Mouse (Mus musculus) ES-Bruce4 (cell line): Measurements from ENCODE around the gene Zranb3.

Source experiments
- CTCF ChIP-seq: IDR thresholded peaks from one replicate; pipeline ENCODE4 v1.8.1; 2011; ENCODE audit warnings: low read depth, low read length
- EP300 ChIP-seq: IDR thresholded peaks from 2 replicates; pipeline ENCODE4 v1.6.1; 2011; ENCODE audit warnings: low read depth, low read length; ENCODE audit not compliant: insufficient read depth
- POLR2A ChIP-seq: IDR thresholded peaks from one replicate; pipeline ENCODE4 v1.8.1; 2011; ENCODE audit warnings: low read length; ENCODE audit not compliant: insufficient read depth

- TF ChIP-seq POLR2A (no peak), EP300 (no peak), CTCF (no peak)
Measured at GRCm38 (mm10) chr1:128078646-128079045, 24.2 kb downstream of the Zranb3 start.
